Mouse (Mus musculus) ES-E14 (cell line): ENCODE data around the gene Kcnd3. TPM values are rescaled to one million over a fixed set of nuclear protein-coding genes. Genes with fewer than 3 reads are reported as not detected.

Experiments used
- DNase-seq: peaks from one replicate; pipeline ENCODE4 v3.0.0-alpha.2; 2013; ENCODE audit warnings: low read depth, low spot score
- H3K27ac ChIP-seq: 2 replicates; pipeline ENCODE4 v1.5.1; 2012; ENCODE audit warnings: low read depth, mild to moderate bottlenecking, low read length, moderate library complexity, mixed read lengths; ENCODE audit not compliant: poor library complexity, insufficient read depth, severe bottlenecking
- H3K36me3 ChIP-seq: 2 replicates; pipeline ENCODE4 v1.6.1; 2012; ENCODE audit warnings: mild to moderate bottlenecking, low read length, moderate library complexity, mixed read lengths; ENCODE audit not compliant: control insufficient read depth, poor library complexity, insufficient read depth, severe bottlenecking
- H3K4me1 ChIP-seq, 2 experiments: fragments of 150-350 bp in 1 of 2; sonication (generic) in 1 of 2; 2 replicates each; pipeline ENCODE4 v1.6.1; 2012; ENCODE audit warnings: low read length in 2 of 2, mild to moderate bottlenecking in 1 of 2, mixed read lengths in 1 of 2; ENCODE audit not compliant: control insufficient read depth in 2 of 2, insufficient read depth in 2 of 2, poor library complexity in 1 of 2
- H3K4me3 ChIP-seq, 2 experiments: fragments of 150-350 bp in 1 of 2; sonication (generic) in 1 of 2; 2 replicates each; pipeline ENCODE4 v1.5.1; 2012; ENCODE audit warnings: low read length in 2 of 2, low read depth in 1 of 2, mild to moderate bottlenecking in 1 of 2, mixed read lengths in 1 of 2; ENCODE audit not compliant: insufficient read depth in 1 of 2, poor library complexity in 1 of 2, severe bottlenecking in 1 of 2
- H3K9ac ChIP-seq: 2 replicates; pipeline ENCODE4 v1.6.1; 2012; ENCODE audit warnings: low read depth, mild to moderate bottlenecking, low read length, mixed read lengths; ENCODE audit not compliant: poor library complexity, insufficient read depth, severe bottlenecking
- H3K9me3 ChIP-seq: fragments of 150-350 bp; sonication (generic); 2 replicates; pipeline ENCODE4 v1.6.1; 2012; ENCODE audit warnings: low read depth, mild to moderate bottlenecking, low read length; ENCODE audit not compliant: control insufficient read depth, insufficient read depth
- CHD2 ChIP-seq: IDR thresholded peaks from 2 replicates; pipeline ENCODE4 v1.6.1; 2014; ENCODE audit warnings: mild to moderate bottlenecking, low read depth, low read length, inconsistent platforms
- HCFC1 ChIP-seq: IDR thresholded peaks from 2 replicates; pipeline ENCODE4 v1.6.1; 2012; ENCODE audit warnings: low read length, inconsistent platforms, borderline replicate concordance; ENCODE audit not compliant: insufficient read depth
- MAFK ChIP-seq: IDR thresholded peaks from 2 replicates; pipeline ENCODE4 v1.6.1; 2014; ENCODE audit warnings: mild to moderate bottlenecking, low read depth, low read length, inconsistent platforms; ENCODE audit not compliant: insufficient read depth
- ZC3H11A ChIP-seq: IDR thresholded peaks from 2 replicates; pipeline ENCODE4 v1.6.1; 2012; ENCODE audit warnings: low read depth, mild to moderate bottlenecking, inconsistent platforms, low read length, borderline replicate concordance
- ZNF384 ChIP-seq: IDR thresholded peaks from 2 replicates; pipeline ENCODE4 v1.6.1; 2012; ENCODE audit warnings: low read depth, low read length, inconsistent platforms
- in situ Hi-C, 2 experiments: fragments of 600-800 bp; cut with MboI; formaldehyde crosslinking; loops; one replicate each; pipeline ENCODE4 v1.15.1; 2025; ENCODE audit warnings: low sequenced_read_pairs in 2 of 2, inconsistent platforms in 1 of 2; ENCODE audit not compliant: unreplicated experiment in 2 of 2
- total RNA-seq: library from RNA; depleted of rRNA; stranded (reverse); fragments of 300-350 nt; gene quantifications from 2 replicates; pipeline ENCODE4 v1.2.3, GENCODE M21; 2012

Kcnd3 gene
- total RNA-seq, 1 experiment = 0.04 TPM

DNA sequence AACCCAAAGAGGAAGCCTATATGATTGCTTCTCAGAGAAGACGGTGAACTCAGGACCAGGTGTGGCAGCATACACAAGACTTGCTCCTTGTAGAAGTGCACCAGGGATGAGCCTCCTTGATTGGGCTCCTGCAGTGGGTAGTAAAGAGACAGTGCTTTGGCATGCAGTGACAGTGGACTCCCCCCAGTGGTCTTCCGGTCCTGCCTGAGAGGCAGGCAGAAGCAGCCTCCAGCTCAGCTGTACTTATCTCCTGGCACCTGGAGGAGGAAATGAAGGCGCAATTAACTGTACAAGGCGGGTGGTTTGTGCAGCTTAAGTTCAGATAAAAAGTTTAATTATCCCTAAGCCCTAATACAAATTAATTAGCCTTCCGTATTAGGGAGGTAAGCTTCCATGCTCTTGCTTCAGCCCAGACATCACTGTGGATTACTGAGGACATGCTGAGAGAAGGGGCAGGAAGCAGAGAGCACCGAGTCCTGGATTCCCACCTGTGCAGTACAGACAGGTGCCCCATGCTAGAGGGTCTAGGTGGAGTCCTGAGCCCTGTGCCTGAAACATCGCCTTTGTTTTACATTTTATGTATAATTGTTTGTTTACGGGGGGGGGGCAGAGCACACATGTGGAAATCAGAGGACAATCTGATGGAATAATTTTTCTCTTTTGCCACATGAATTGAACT is 196.9 kb downstream of the Kcnd3 start:
- H3K9me3 ChIP-seq = no peaks in the 10 kb centered on the region
- TF ChIP-seq CHD2 (no peak), HCFC1 (no peak), ZC3H11A (no peak), ZNF384 (no peak), MAFK (no peak)
- in situ Hi-C loops = no loop called here
- no peak overlapping the region for H3K27ac ChIP-seq
- no peak for DNase-seq
- H3K36me3 ChIP-seq = no peaks in the 10 kb centered on the region
- H3K4me3 ChIP-seq = no peak overlapping the region
- H3K9ac ChIP-seq = no peak overlapping the region
- no peaks in the 10 kb centered on the region for H3K4me1 ChIP-seq

DNA sequence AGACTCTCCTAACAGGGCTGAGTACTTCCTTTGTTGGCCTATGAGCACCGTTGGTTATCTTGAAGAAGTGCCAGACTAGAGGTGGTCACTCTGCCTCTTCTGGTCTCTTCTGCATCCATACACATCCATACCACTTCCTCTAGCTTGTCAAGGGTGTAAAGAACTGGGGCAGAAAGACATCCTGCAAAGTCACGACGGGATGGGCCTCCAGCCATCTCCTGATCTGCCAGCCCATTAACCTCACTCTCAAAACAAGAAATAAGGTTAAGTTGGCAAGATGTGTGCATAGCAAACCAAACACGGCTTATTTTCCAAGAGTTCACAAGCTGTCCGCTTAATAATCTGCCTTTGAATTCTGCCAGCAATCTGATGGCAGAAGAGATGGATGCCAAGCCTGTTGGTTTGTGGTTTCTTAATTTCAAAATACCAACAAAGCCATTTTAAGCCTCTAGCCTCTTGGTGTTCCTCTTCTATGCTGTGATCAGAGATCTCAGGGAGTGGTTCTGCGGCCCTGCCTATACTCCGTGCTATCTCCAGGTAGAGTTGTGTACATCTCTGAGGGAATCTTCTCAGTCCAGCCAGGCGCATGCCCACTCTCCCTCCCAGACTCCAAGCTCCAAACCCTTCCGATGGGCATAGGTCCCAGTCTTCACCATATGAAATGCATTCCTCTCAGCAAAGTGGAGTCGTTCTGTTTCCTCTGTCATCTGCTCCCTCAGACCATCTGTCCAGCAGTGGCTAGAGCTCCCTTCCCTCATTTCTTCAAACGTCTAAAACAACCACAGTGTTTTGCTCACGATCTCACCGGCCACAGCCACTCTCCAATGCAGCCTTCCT is 201.6 kb downstream of the Kcnd3 start:
- no peak overlapping the region for H3K4me3 ChIP-seq
- H3K9me3 ChIP-seq = no peaks in the 10 kb centered on the region
- in situ Hi-C loops = no loop called here
- no peak overlapping the region for H3K27ac ChIP-seq
- no peak overlapping the region for H3K9ac ChIP-seq
- no peak for TF ChIP-seq HCFC1
- TF ChIP-seq CHD2 = no peak
- no peak for TF ChIP-seq ZC3H11A
- no peak for TF ChIP-seq MAFK
- TF ChIP-seq ZNF384 = no peak
- no peaks in the 10 kb centered on the region for H3K4me1 ChIP-seq
- DNase-seq = no peak
- no peaks in the 10 kb centered on the region for H3K36me3 ChIP-seq

DNA sequence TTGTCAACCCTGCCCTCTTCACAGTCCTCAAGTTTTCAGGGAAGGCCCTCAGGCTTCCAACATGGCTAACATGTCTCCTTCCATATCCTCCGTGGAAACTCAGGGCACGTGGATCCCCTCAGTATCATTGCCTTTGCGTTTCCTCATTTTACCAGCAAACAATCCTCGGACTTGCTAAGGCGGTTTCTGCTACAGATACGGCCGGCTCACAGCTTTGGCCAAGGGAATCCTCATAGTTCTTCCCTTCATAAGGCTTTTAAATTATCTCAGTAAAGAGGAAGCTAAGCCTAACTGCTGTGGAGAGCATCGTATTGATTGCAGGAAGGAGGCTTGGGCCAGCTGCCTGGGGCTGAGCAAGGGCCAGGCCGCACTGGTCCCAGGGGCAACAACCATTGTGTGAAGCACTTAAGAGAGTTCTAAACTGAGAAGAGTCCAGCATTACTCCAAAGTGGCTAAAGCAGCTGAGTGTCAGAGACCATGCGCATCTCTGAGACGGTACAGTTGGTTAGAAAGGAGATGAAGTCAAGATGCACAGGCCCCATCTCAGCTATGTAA is 203.0 kb downstream of the Kcnd3 start:
- DNase-seq = no peak
- Histone ChIP-seq H3K9ac (no peak overlapping the region), H3K4me1 (no peaks in the 10 kb centered on the region), H3K4me3 (no peak overlapping the region), H3K36me3 (no peaks in the 10 kb centered on the region), H3K27ac (no peak overlapping the region), H3K9me3 (no peaks in the 10 kb centered on the region)
- in situ Hi-C loops = no loop called here
- TF ChIP-seq HCFC1 (no peak), ZC3H11A (no peak), MAFK (no peak), ZNF384 (no peak), CHD2 (no peak)

DNA sequence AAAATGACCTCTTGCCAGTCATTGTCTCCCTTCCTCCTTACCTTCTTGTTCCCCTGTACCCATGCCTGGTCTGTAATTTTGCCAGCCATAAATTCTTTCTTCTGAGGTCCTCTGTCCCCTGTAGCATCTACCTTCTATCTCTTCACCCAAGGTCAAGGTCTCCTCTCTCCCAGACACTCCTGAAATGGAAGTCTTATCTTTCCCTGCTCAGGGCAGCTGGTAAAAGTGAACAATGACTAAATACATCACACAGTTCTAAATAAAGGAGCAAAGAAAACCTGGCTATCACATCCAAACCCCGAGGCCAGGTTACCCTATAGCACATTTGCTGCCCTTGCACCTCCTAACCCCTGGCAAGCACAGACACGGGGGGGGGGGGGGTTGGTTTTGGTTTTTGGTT is 208.4 kb downstream of the Kcnd3 start:
- TF ChIP-seq MAFK (no peak), CHD2 (no peak), ZC3H11A (no peak), HCFC1 (no peak), ZNF384 (no peak)
- DNase-seq = no peak
- Histone ChIP-seq H3K4me1 (no peaks in the 10 kb centered on the region), H3K9ac (no peak overlapping the region), H3K36me3 (no peaks in the 10 kb centered on the region), H3K9me3 (no peaks in the 10 kb centered on the region), H3K27ac (no peak overlapping the region), H3K4me3 (no peak overlapping the region)
- in situ Hi-C loops = no loop called here
